Mouse (Mus musculus) midbrain, embryonic 12.5 days (tissue): ENCODE measurements at regions not wholly inside any gene's neighbourhood (a gene's known extent, or its start where the extent isn't known, plus 50 kb on each side); places are given as distances from the start of the nearest gene placed in this dataset.

Experiments used
- ATAC-seq: fragments of 200-750 bp; cut with Nextera tagmentation; 2 replicates; pipeline ENCODE4 v1.8.0; 2017; ENCODE audit warnings: low read depth, moderate TSS enrichment, moderate library complexity; ENCODE audit not compliant: low FRiP score
- H3K27ac ChIP-seq: fragments of 300-500 bp; sonication (generic); replicated peaks from 2 replicates; pipeline ENCODE4 v1.5.1; 2016; ENCODE audit warnings: mild to moderate bottlenecking
- H3K27me3 ChIP-seq: fragments of 300-500 bp; sonication (generic); 2 replicates; pipeline ENCODE4 v1.6.1; 2016; ENCODE audit warnings: mild to moderate bottlenecking
- H3K36me3 ChIP-seq: fragments of 300-500 bp; sonication (generic); 2 replicates; pipeline ENCODE4 v1.6.1; 2016
- H3K4me1 ChIP-seq: fragments of 300-500 bp; sonication (generic); 2 replicates; pipeline ENCODE4 v1.6.1; 2016
- H3K4me2 ChIP-seq: fragments of 300-500 bp; sonication (generic); replicated peaks from 2 replicates; pipeline ENCODE4 v1.6.1; 2016; ENCODE audit warnings: mild to moderate bottlenecking, moderate library complexity
- H3K4me3 ChIP-seq: fragments of 300-500 bp; sonication (generic); 2 replicates; pipeline ENCODE4 v1.5.1; 2016; ENCODE audit warnings: mild to moderate bottlenecking
- H3K9ac ChIP-seq: fragments of 300-500 bp; sonication (generic); replicated peaks from 2 replicates; pipeline ENCODE4 v1.6.1; 2016; ENCODE audit warnings: mild to moderate bottlenecking, moderate library complexity
- H3K9me3 ChIP-seq: fragments of 300-500 bp; sonication (generic); 2 replicates; pipeline ENCODE4 v1.6.1; 2016; ENCODE audit warnings: mild to moderate bottlenecking
- WGBS: fragments of 180-500 bp; shearing (Covaris S2); methylation state at CpG from one replicate; pipeline ENCODE4 v1.1.7; 2016; 5-methylcytosine and 5-hydroxymethylcytosine counted together

DNA sequence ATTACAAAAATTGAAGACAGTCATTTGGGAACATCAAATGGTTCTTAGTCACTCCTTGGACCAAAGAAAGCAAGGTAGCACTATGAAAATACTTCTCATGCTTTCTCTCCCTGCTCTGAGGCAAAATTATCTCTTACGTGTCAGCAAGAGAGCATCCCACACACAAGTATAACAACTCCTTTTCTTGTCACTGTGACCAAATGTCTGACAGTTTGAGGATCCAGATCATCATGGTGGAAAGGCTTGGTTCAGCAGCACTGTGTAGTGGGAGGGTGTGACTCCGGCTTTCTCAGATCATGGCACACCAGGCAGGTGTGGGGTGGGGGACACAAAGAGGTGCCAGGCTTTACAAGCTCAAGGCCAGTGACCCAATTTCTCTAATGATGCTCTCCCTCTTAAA, 113.5 kb downstream of the Neurod6 start:
- whole genome bisulfite sequencing = 89% methylated on average over 2 of the region's 2 CpGs

DNA sequence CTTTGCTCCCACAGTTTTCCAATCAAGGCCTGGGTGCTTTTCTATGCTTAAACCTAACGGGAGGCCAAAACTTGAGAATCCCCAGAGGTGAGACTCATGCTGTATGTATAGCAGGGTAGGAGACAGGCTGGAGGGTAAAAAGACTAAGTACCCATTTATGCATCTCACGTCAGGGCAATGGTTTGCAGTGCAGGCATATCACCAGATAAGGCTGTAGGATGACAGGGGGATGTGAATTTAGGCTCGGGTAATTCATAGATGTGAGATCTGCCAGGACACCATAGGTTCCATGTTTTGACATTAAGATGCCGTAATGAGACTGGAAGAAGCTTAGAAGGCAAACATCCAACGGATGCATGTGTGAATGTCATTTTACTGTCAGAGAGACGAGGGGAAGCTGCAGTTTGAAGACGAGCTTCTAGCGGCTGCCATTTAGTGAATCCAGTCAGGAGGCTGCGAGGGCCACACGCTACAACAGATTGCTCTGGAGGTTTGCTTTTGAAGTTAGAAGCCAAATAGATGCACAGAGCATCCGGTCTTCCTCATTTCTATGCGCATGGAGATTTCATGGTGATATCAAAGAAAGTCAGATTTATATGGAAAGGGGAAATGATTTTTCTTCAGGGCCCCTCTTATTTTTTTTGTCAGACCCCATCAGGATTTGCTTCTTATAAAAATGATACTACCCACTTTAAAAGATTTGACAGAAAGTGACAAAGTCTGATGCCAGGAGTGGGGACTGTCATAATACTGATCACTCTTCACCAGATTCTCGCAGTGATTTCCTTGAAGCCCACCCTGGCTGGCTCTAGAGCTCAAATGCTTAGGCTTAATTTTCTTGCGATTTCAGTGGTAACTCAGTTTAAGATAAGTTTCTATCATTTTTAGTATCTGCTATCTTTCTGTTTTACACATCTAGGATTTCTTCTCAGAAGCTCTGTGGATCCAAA, 113.8 kb downstream of the Adcyap1r1 start:
- H3K27me3 ChIP-seq = no peaks in the 10 kb centered on the region
- no peak overlapping the region for H3K4me3 ChIP-seq
- ATAC-seq = no peak
- H3K9me3 ChIP-seq = no peaks in the 10 kb centered on the region
- WGBS = 75% methylated on average over 14 of the region's 14 CpGs
- H3K4me2 ChIP-seq = no peak overlapping the region
- no peaks in the 10 kb centered on the region for H3K4me1 ChIP-seq
- H3K27ac ChIP-seq = no peak overlapping the region
- no peak overlapping the region for H3K9ac ChIP-seq
- no peaks in the 10 kb centered on the region for H3K36me3 ChIP-seq

More for the DNA sequence above, 113.5 kb downstream of the Neurod6 start:
- no peak for ATAC-seq
- no peak overlapping the region for H3K9ac ChIP-seq
- no peaks in the 10 kb centered on the region for H3K36me3 ChIP-seq
- no peaks in the 10 kb centered on the region for H3K4me1 ChIP-seq
- no peak overlapping the region for H3K27ac ChIP-seq
- H3K4me2 ChIP-seq = no peak overlapping the region
- no peaks in the 10 kb centered on the region for H3K9me3 ChIP-seq
- H3K27me3 ChIP-seq = no peaks in the 10 kb centered on the region
- H3K4me3 ChIP-seq = no peak overlapping the region

DNA sequence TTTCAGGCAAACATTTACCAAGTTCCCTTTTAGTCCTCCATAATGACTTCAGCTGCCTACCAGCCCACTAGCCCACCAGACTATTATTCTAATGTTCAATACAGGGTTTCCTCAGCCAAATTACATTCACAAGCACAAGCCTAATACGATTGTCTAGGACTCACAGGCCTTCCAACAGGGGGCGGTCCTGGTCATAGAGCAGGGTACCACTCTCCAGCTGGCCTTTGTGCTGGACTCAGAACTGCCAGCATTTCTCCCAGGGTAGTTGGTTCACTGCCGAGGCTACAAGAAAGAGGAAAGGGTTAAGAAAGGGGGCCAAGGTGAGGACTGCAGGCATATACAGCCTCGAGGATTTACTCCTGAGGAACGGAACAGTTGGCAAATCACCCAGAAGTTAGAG, 108.8 kb downstream of the Adcyap1r1 start:
- Histone ChIP-seq H3K4me2 (no peak overlapping the region), H3K4me3 (no peak overlapping the region), H3K9me3 (no peaks in the 10 kb centered on the region), H3K27me3 (no peaks in the 10 kb centered on the region), H3K9ac (no peak overlapping the region), H3K27ac (no peak overlapping the region), H3K36me3 (no peaks in the 10 kb centered on the region), H3K4me1 (no peaks in the 10 kb centered on the region)
- WGBS = 68% methylated on average over 5 of the region's 5 CpGs
- ATAC-seq = no peak

DNA sequence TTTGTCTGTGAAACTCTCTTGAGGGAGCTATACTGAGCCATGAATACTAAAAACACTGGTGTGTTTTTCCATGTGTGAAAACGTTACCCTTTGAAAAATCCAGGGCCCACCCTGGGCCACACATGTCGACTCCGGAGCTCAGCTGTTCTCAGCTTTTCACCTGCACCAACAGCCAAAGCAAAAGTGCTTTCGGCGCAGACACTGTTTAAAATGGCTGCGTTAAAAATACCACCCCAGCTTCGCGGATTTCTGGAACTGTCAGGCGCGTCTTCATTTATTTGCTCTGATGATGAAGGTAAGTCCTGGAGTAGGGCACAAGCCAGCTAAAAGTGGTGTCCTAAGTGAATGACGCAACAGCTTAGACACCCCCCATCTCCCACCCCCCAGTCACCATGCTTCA, 108.0 kb downstream of the Adcyap1r1 start:
- WGBS = 94% methylated on average over 11 of the region's 11 CpGs
- Histone ChIP-seq H3K36me3 (no peaks in the 10 kb centered on the region), H3K9ac (no peak overlapping the region), H3K27ac (no peak overlapping the region), H3K9me3 (no peaks in the 10 kb centered on the region), H3K4me2 (no peak overlapping the region), H3K4me1 (no peaks in the 10 kb centered on the region), H3K27me3 (no peaks in the 10 kb centered on the region), H3K4me3 (no peak overlapping the region)
- ATAC-seq = no peak
